Mouse (Mus musculus) ES-Bruce4 (cell line): ENCODE measurements at regions not wholly inside any gene's neighbourhood (a gene's known extent, or its start where the extent isn't known, plus 50 kb on each side); places are given as distances from the start of the nearest gene placed in this dataset.

ENCODE experiments used
- CTCF ChIP-seq: IDR thresholded peaks from one replicate; pipeline ENCODE4 v1.8.1; 2011; ENCODE audit warnings: low read depth, low read length
- EP300 ChIP-seq: IDR thresholded peaks from 2 replicates; pipeline ENCODE4 v1.6.1; 2011; ENCODE audit warnings: low read depth, low read length; ENCODE audit not compliant: insufficient read depth
- POLR2A ChIP-seq: IDR thresholded peaks from one replicate; pipeline ENCODE4 v1.8.1; 2011; ENCODE audit warnings: low read length; ENCODE audit not compliant: insufficient read depth

DNA sequence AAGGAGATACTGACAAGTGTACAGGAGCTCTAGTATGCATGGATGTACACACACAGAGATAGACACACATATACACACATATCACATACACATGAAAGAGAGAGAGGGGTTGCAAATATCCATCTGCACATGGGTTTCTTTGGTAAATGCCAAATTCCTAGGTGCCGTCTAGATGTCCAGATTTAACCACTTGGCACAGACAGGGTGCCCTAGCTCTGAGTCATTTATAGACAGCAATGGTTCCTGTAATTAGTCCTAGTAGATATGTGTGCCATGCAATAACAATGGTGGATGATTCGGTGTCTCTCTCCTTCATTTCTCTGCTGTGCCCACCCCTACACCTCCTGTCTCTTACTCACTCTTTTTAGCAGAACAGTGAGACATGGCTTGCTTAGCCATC, 389.7 kb downstream of the Cd83 start:
- TF ChIP-seq EP300 = no peak
- TF ChIP-seq POLR2A = no peak
- TF ChIP-seq CTCF = no peak
